Mouse (Mus musculus): Measurements from ENCODE around the gene Nicn1.

DNA sequence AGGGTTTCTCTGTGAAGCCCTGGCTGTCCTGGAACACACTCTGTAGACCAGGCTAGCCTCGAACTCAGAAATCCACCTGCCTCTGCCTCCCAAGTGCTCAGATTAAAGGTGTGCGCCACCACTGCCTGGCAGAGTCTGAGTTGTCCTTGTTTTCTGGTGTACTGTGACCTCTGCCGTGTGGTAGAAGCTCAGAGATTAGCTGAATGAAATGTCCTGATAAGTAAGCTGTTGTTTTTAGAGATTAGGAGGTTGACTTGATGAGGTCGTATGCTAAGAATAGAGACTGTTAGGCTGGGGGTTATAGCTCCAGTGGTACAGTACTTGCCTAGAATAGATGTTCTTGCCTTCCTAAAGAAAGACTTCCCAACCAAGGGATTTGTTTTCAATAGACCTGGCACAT lies 14.5 kb downstream of the Nicn1 start:
- TF ChIP-seq MAX (IDR thresholded peaks at IDR 0.05; ENCODE audit: low read depth) (no peak), POLR2A (IDR thresholded peaks at IDR 0.05; ENCODE audit: insufficient read length, low read depth) (no peak), E2F4 (IDR thresholded peaks at IDR 0.05; ENCODE audit: insufficient read depth) (no peak), MYOD1 (IDR thresholded peaks at IDR 0.05; ENCODE audit: control insufficient read depth in 1 of 3, insufficient read length in 2 of 3, low read depth in 2 of 3) (no peak), REST (IDR thresholded peaks at IDR 0.05; ENCODE audit: insufficient read depth, insufficient read length) (no peak), POLR2AphosphoS2 (IDR thresholded peaks at IDR 0.05; ENCODE audit: insufficient read length, low read depth) (no peak), TCF12 (IDR thresholded peaks at IDR 0.05; ENCODE audit: insufficient read depth, poor library complexity, severe bottlenecking) (no peak), USF1 (IDR thresholded peaks at IDR 0.05; ENCODE audit: low read depth) (no peak), CEBPB (IDR thresholded peaks at IDR 0.05; ENCODE audit: insufficient read depth, poor library complexity, severe bottlenecking) (no peak), SRF (IDR thresholded peaks at IDR 0.05; ENCODE audit: control insufficient read depth, insufficient read length, low read depth) (no peak), MYOG (IDR thresholded peaks at IDR 0.05; ENCODE audit: control insufficient read depth in 1 of 3, insufficient read depth in 1 of 3, insufficient read length in 2 of 3, low read depth in 2 of 3) (no peak)
